11 mouse cellular contexts compared by ENCODE assay signal in genomic region chr4:63970925-63971324, GRCm38 (mm10).
"Had no signal": no experiment of that assay in that cellular context is flagged by ENCODE, and none has a peak within 500 bp of the region (broad histone marks: within the 10 kb centered on the region; RNA-seq: fewer than 3 reads in every experiment).

No protein-coding gene starts in this region.

- DNase-seq: kidney, adult 9 months; kidney, postnatal 25 days; layer of hippocampus, adult 9-11 months; liver, embryonic 13.5 days; lung, adult 2 months; lung, postnatal 14 days; lung, postnatal 4 days; thymus, adult 18-20 months; thymus, postnatal 36 days had no signal

- ATAC-seq: midbrain, embryonic 13.5 days; midbrain, embryonic 16.5 days had no signal
